Mouse (Mus musculus) hindbrain, embryonic 14.5 days (tissue): Measurements from ENCODE around the gene Setd1a. TPM values are rescaled to one million over a fixed set of nuclear protein-coding genes. Genes with fewer than 3 reads are reported as not detected.
"Not testable (repeated sequence)": the region's sequence is repeated elsewhere in the genome, so short reads cannot be mapped to it uniquely, and the experiment has no call there.

ENCODE experiments used
- ATAC-seq: fragments of 200-750 bp; cut with Nextera tagmentation; 2 replicates; pipeline ENCODE4 v1.8.0; 2017; ENCODE audit warnings: moderate number of reproducible peaks, mild to moderate bottlenecking, moderate TSS enrichment, moderate library complexity; ENCODE audit not compliant: low FRiP score
- DNase-seq: peaks from one replicate; pipeline ENCODE4 v3.0.0-alpha.2; 2015; ENCODE audit warnings: low spot score
- H3K27ac ChIP-seq: fragments of 300-500 bp; sonication (generic); 2 replicates; pipeline ENCODE4 v1.5.1; 2014; ENCODE audit warnings: mild to moderate bottlenecking, moderate library complexity
- H3K27me3 ChIP-seq: fragments of 300-500 bp; sonication (generic); 2 replicates; pipeline ENCODE4 v1.6.1; 2014; ENCODE audit warnings: mild to moderate bottlenecking, low read length, mixed read lengths; ENCODE audit not compliant: control insufficient read depth, insufficient read depth
- H3K36me3 ChIP-seq: fragments of 300-500 bp; sonication (generic); replicated peaks from 2 replicates; pipeline ENCODE4 v1.6.1; 2014; ENCODE audit not compliant: control insufficient read depth, insufficient read depth
- H3K4me1 ChIP-seq: fragments of 300-500 bp; sonication (generic); replicated peaks from 2 replicates; pipeline ENCODE4 v1.6.1; 2014; ENCODE audit warnings: antibody characterized with exemption, low read length, mixed read lengths; ENCODE audit not compliant: control insufficient read depth, insufficient read depth
- H3K4me2 ChIP-seq: fragments of 300-500 bp; sonication (generic); replicated peaks from 2 replicates; pipeline ENCODE4 v1.6.1; 2014; ENCODE audit warnings: mild to moderate bottlenecking, moderate library complexity
- H3K4me3 ChIP-seq: fragments of 300-500 bp; sonication (generic); replicated peaks from 2 replicates; pipeline ENCODE4 v1.5.1; 2014; ENCODE audit warnings: mild to moderate bottlenecking, low read length
- H3K9ac ChIP-seq: fragments of 300-500 bp; sonication (generic); 2 replicates; pipeline ENCODE4 v1.6.1; 2014
- H3K9me3 ChIP-seq: fragments of 300-500 bp; sonication (generic); 2 replicates; pipeline ENCODE4 v1.6.1; 2016; ENCODE audit warnings: low read length; ENCODE audit not compliant: control insufficient read depth
- WGBS: fragments of 180-500 bp; shearing (Covaris S2); extraction: QIAGEN DNeasy Blood & Tissue Kit; methylation state at CpG from one replicate; pipeline ENCODE4 v1.1.7; 2014; 5-methylcytosine and 5-hydroxymethylcytosine counted together
- polyA plus RNA-seq: library from polyadenylated mRNA; unstranded; fragments of >200 nt; fragmentation: Nextera tagmentation; extraction: Ambion mirVana; gene quantifications from 2 replicates; pipeline ENCODE4 v1.2.1, GENCODE M21; 2014

Gene Setd1a
- polyA plus RNA-seq, 1 experiment from 2014 or later: 19.1 TPM

- Histone ChIP-seq H3K27me3 (no peaks in the 10 kb centered on the region), H3K9me3 (no peaks in the 10 kb centered on the region), H3K4me1 (peaks cover 18% of the 10 kb centered on the region; the same call in 1 of the 2 replicates), H3K36me3 (peaks cover 30% of the 10 kb centered on the region), H3K4me3 (peak overlapping the region; percentile 42), H3K4me2 (peak overlapping the region; percentile 68), H3K27ac (peak overlapping the region; percentile 68), H3K9ac (peak overlapping the region; percentile 65)
- 6% methylated on average over 27 of the region's 27 CpGs for WGBS
- ATAC-seq (peak; percentile 29; the same call in 1 of the 2 replicates), DNase-seq (peak; percentile 48)
These were observed 6.2 kb upstream of the Setd1a start for GRCm38 (mm10) chr7:127770039-127770905.

DNA sequence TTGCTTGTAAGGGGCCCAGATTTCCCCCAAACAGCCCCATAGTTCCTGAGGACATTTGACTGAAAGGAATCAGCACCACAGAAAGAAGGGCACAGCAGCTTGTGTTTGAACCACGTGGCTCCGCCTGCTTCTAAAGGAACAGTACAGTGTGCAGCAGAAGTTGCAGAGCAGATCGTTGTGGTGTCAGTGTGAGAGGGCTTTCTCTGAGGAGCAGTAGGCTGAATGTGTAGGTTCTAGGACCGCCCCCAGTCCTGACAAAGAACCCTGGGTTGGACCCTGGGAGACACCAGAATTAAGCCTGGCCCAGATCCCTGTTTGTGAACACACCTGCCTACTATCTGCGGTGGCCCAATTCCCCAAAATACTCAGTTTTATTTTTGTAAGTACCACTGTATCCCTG lies 5.2 kb upstream of the Setd1a start:
- H3K27me3 ChIP-seq: no peaks in the 10 kb centered on the region
- ATAC-seq (no peak), DNase-seq (no peak)
- peak overlapping the region; percentile 65; the same call in 1 of the 2 replicates for H3K9ac ChIP-seq
- H3K36me3 ChIP-seq: peaks cover 20% of the 10 kb centered on the region
- WGBS: 74% methylated on average over 5 of the region's 5 CpGs
- H3K27ac ChIP-seq: no peak overlapping the region
- peaks cover 18% of the 10 kb centered on the region; the same call in 1 of the 2 replicates for H3K4me1 ChIP-seq
- H3K4me3 ChIP-seq: no peak overlapping the region
- H3K9me3 ChIP-seq: no peaks in the 10 kb centered on the region
- 0 out of 2 replicates have a peak overlapping the region, but pooled peaks have one; percentile 68 for H3K4me2 ChIP-seq

- 84% methylated on average over 3 of the region's 3 CpGs for WGBS
These were observed 4.4 kb upstream of the Setd1a start for GRCm38 (mm10) chr7:127772080-127772479.

GRCm38 (mm10) chr7:127772557-127772956 lies 3.9 kb upstream of the Setd1a start:
- no peak overlapping the region for H3K9ac ChIP-seq
- WGBS: 100% methylated on average over 1 of the region's 1 CpGs
- no peaks in the 10 kb centered on the region for H3K9me3 ChIP-seq
- no peaks in the 10 kb centered on the region for H3K27me3 ChIP-seq
- peaks cover 18% of the 10 kb centered on the region; the same call in 1 of the 2 replicates for H3K4me1 ChIP-seq
- no peak overlapping the region for H3K27ac ChIP-seq
- H3K4me3 ChIP-seq: no peak overlapping the region
- DNase-seq: no peak
- no peak for ATAC-seq
- H3K4me2 ChIP-seq: no peak overlapping the region
- H3K36me3 ChIP-seq: peaks cover 7% of the 10 kb centered on the region

More at GRCm38 (mm10) chr7:127772080-127772479, 4.4 kb upstream of the Setd1a start:
- peaks cover 12% of the 10 kb centered on the region for H3K36me3 ChIP-seq
- H3K4me1 ChIP-seq: peaks cover 18% of the 10 kb centered on the region; the same call in 1 of the 2 replicates
- no peak overlapping the region for H3K4me3 ChIP-seq
- no peaks in the 10 kb centered on the region for H3K9me3 ChIP-seq
- no peaks in the 10 kb centered on the region for H3K27me3 ChIP-seq
- ATAC-seq: no peak
- H3K4me2 ChIP-seq: no peak overlapping the region
- no peak overlapping the region for H3K9ac ChIP-seq
- no peak for DNase-seq
- no peak overlapping the region for H3K27ac ChIP-seq

DNA sequence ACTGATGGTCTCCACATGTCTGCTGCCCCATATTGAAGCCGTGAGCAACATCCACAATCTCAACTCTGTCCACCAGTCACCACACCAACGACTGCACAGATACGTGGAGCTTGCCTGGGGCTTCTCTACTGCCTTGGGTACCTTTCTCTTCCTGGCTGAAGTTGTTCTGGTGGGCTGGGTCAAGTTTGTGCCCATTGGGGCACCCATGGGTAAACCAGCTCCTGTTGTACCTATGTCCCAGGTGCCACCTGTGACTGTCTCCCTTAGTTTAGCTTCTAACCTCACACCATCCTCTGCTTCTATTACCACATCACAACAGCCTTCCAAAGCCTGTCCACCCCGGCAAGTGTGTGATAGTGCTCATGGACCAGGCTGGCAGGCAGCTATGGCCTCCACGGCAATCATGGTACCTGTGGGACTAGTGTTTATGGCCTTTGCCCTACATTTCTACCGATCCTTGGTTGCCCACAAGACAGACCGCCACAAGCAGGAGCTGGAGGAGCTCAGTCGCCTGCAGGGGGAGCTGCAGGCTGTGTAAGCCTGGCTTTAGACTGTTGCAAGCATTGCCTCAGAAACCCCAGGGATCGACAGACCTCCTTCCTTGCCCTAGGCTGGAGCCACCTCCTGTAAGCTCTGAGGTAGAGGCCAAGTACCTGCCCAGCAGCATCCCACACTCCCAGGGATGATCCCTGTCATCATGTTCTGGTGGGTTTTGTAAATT lies 2.6 kb upstream of the Setd1a start:
- Histone ChIP-seq H3K4me2 (no peak overlapping the region), H3K36me3 (0 out of 2 replicates have a peak, but pooled peaks cover 3% of the 10 kb centered on the region), H3K9ac (no peak overlapping the region), H3K27me3 (no peaks in the 10 kb centered on the region), H3K27ac (no peak overlapping the region), H3K4me3 (no peak overlapping the region), H3K4me1 (peaks cover 26% of the 10 kb centered on the region), H3K9me3 (no peaks in the 10 kb centered on the region)
- ATAC-seq: no peak
- 39% methylated on average over 9 of the region's 9 CpGs for WGBS
- peak; percentile 55 for DNase-seq

DNA sequence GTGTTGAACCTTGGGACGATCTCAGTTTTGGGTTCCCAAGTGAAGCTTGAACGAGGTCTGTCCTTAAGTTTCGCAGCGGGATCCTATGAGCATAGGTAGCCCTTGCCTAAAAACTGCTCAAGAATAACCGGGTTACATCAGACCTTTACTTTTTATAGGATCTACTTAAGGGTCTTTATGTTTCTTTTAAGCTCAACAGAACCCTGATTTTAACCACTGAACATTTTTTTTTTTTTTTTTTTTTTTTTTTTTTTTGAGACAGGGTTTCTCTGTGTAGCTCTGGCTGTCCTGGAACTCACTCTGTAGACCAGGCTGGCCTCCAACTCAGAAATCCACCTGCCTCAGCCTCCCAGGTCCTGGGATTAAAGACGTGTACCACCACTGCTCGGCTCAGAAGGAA lies 633 bp upstream of the Setd1a start:
- H3K4me2 ChIP-seq: peak overlapping the region; percentile 60
- not testable (repeated sequence) for ATAC-seq, H3K9me3 ChIP-seq, DNase-seq, H3K4me1 ChIP-seq, H3K27me3 ChIP-seq
- peaks cover 23% of the 10 kb centered on the region for H3K36me3 ChIP-seq
- 71% methylated on average over 7 of the region's 7 CpGs for WGBS
- peak overlapping the region; percentile 98 for H3K27ac ChIP-seq
- peak overlapping the region; percentile 79 for H3K4me3 ChIP-seq
- peak overlapping the region; percentile 78 for H3K9ac ChIP-seq

- Histone ChIP-seq H3K9ac (peak overlapping the region; percentile 78), H3K4me2 (peak overlapping the region; percentile 60), H3K4me3 (peak overlapping the region; percentile 79), H3K27ac (peak overlapping the region; percentile 98), H3K36me3 (peaks cover 34% of the 10 kb centered on the region), H3K4me1 (peaks cover 7% of the 10 kb centered on the region), H3K27me3 (no peaks in the 10 kb centered on the region), H3K9me3 (no peaks in the 10 kb centered on the region)
- DNase-seq (peak; percentile 94), ATAC-seq (peak; percentile 93)
- WGBS: under 1% methylated on average over 68 of the region's 70 CpGs
These were observed 506 bp downstream of the Setd1a start for GRCm38 (mm10) chr7:127776878-127777473.

- peak overlapping the region; percentile 79 for H3K4me3 ChIP-seq
- H3K9ac ChIP-seq: peak overlapping the region; percentile 78
- peak; percentile 54; the same call in 1 of the 2 replicates for ATAC-seq
- no peaks in the 10 kb centered on the region for H3K27me3 ChIP-seq
- peak; percentile 50 for DNase-seq
- no peaks in the 10 kb centered on the region for H3K9me3 ChIP-seq
- WGBS: 5% methylated on average over 44 of the region's 66 CpGs
- peak overlapping the region; percentile 98 for H3K27ac ChIP-seq
- peaks cover 7% of the 10 kb centered on the region for H3K4me1 ChIP-seq
- H3K36me3 ChIP-seq: peaks cover 41% of the 10 kb centered on the region
- peak overlapping the region; percentile 84 for H3K4me2 ChIP-seq
These were observed 1.2 kb downstream of the Setd1a start for GRCm38 (mm10) chr7:127777474-127778266.
